Mouse (Mus musculus): ENCODE measurements around the gene Foxo4. TPM values are rescaled to one million over a fixed set of nuclear protein-coding genes. Genes with fewer than 3 reads are reported as not detected.
A peak's percentile ranks its signal among the peaks of the same experiment; 100 is the strongest.

Foxo4 gene
- total RNA-seq, 2 experiments from 2014 or later, result 59.1 to 60.3 TPM

- no peak for DNase-seq (ENCODE audit: low spot score in 2 of 2)
Measured at GRCm38 (mm10) chrX:101289037-101289436, 34.7 kb downstream of the Foxo4 start.

- DNase-seq (ENCODE audit: low spot score in 2 of 2), result no peak
Measured at GRCm38 (mm10) chrX:101290111-101290510, 35.8 kb downstream of the Foxo4 start.

DNA sequence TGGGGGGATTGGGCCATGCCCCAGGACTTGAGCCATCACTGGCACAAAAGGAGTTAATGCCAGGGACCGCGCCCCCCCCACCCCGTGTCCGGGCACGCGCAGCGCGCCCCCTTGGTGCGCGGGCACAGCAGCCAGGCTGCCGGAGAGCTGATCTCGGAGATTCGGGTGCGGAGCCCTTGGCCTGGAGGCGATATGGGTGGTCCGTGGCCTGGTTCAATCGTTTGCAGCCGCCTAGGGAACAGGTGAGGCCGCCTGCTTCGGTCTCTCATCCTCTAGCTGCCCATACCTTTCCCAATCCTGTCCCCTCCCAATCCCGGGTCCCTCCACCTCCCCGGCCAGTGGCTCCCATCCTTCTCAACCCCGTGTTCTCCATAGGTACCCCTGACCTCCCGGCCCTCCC is 44.7 kb downstream of the Foxo4 start, which contains the start of gene Nlgn3:
Nlgn3 (plus strand) TSS at position 114 of the 400 bp plus-strand sequence.
- no peak for DNase-seq (ENCODE audit: low spot score in 2 of 2)

DNA sequence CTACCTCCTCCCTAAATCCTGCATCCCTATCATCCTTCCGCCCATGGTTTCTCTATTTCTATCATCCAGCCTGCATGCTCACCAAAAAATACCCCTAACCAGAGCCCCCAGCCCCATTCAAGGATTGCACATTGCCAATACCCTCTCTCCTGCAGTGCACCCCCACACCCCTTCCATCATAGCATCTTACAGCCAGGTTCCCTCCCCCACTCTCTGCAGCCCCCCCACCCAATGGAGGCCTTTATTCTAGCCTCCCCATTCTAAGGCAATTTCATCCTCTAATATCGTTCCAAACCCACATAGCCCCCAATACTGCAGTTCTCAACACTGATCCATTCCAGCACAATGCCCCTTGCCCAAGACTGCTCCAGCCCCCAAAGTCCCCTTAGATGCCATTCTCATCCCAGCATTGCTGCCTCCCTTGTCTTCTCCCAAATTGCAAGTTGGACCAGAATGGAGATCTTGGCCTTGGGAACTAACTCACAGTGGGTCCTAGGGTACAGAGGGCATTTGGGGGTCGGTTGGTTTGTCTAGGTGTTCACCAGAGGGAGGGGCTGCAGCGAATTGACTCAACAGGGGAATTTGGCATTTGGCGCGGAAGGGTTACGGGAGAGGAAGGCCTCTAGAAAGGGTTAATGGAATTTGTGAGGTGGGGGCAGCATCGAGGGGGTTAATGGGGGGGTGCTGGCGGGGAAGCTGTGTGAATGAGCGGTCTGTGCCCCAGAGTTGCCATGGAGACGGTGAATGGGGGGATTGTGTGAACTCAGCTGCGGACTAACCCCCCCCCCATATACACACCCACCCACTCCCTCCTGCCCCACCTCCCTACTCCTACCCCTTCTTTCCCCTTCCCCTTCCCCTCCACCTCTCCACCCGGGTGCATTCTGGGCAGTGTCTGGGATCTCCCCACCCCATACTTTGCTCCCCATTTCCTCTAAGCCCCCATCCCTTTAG is 45.4 kb downstream of the Foxo4 start:
- DNase-seq (ENCODE audit: low spot score in 2 of 2), result no peak

GRCm38 (mm10) chrX:101300427-101301030 is 46.2 kb downstream of the Foxo4 start:
- peak in 1 of 2 experiments; percentile 27 for DNase-seq (ENCODE audit: low spot score in 2 of 2)

DNA sequence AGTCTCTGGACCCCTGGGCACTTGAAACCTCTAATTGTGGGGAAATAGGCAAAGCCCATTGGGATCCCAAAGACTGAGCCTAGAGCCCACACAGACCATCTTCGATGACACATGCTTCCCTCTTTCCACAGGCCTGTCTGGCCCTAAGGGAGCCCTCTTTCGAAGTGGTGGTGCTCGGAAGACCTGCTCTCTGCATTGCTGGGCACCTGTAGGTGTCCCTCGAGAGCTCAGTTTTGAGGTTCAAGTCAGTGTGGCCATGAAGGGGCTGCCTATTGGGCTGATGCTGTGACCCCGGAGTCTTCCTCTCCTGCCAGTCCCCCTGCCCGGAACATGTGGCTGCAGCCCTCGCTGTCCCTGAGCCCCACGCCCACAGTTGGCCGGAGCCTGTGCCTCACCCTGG is 47.3 kb downstream of the Foxo4 start:
- DNase-seq (ENCODE audit: low spot score in 2 of 2), result no peak

- no peak for DNase-seq (ENCODE audit: low spot score in 2 of 2)
Measured at GRCm38 (mm10) chrX:101304646-101305045, 50.3 kb downstream of the Foxo4 start.

GRCm38 (mm10) chrX:101309299-101309698 is 55.0 kb downstream of the Foxo4 start:
- no peak for DNase-seq (ENCODE audit: low spot score in 2 of 2)

Other genes starting within 250 kb of the Foxo4 start
- not detected for gene Tex11, start 194.9 kb upstream of the Foxo4 start, total RNA-seq (2021)
- gene Slc7a3, start 168.5 kb upstream of the Foxo4 start, total RNA-seq (2021), result under 1 TPM; 0.31 to 0.34 TPM
- gene Snx12, start 32.0 kb upstream of the Foxo4 start, total RNA-seq (2021), result 10 to 100 TPM; 47.4 to 58.4 TPM
- under 1 TPM in 1 of 2 experiments, not detected in 1; 0.52 TPM for gene Gm614, start 9.5 kb downstream of the Foxo4 start, total RNA-seq (2021)
- 1 to 10 TPM; 7.2 to 9.6 TPM for gene Il2rg, start 13.7 kb downstream of the Foxo4 start, total RNA-seq (2021)
- gene Gm20489, start 14.5 kb downstream of the Foxo4 start, total RNA-seq (2021), result not detected
- gene Med12, start 19.5 kb downstream of the Foxo4 start, total RNA-seq (2021), result 10 to 100 TPM; 33.5 to 35.0 TPM
- 1 to 10 TPM; 2.1 to 2.2 TPM for gene Nlgn3, start 44.6 kb downstream of the Foxo4 start, total RNA-seq (2021)
- gene Gjb1, start 121.8 kb downstream of the Foxo4 start, total RNA-seq (2021), result 1 to 10 TPM; 1.6 to 2.0 TPM
- gene Zmym3, start 166.3 kb downstream of the Foxo4 start, total RNA-seq (2021), result 10 to 100 TPM; 24.1 to 24.5 TPM
- gene Nono, start 174.8 kb downstream of the Foxo4 start, total RNA-seq (2021), result 100 to 1,000 TPM; 151 to 172 TPM
- gene Itgb1bp2, start 194.6 kb downstream of the Foxo4 start, total RNA-seq (2021), result 100 to 1,000 TPM; 699 to 712 TPM